Mouse (Mus musculus) neural tube, embryonic 15.5 days (tissue): ENCODE data around the gene Pex26. TPM values are rescaled to one million over a fixed set of nuclear protein-coding genes. Genes with fewer than 3 reads are reported as not detected.

ENCODE experiments used
- ATAC-seq: fragments of 200-750 bp; cut with Nextera tagmentation; 2 replicates; pipeline ENCODE4 v1.8.0; 2017; ENCODE audit warnings: mild to moderate bottlenecking, moderate TSS enrichment, moderate library complexity; ENCODE audit not compliant: low FRiP score
- H3K27ac ChIP-seq: fragments of 300-500 bp; sonication (generic); replicated peaks from 2 replicates; pipeline ENCODE4 v1.5.1; 2015; ENCODE audit warnings: mild to moderate bottlenecking, inconsistent platforms
- H3K27me3 ChIP-seq: fragments of 300-500 bp; sonication (generic); replicated peaks from 2 replicates; pipeline ENCODE4 v1.6.1; 2015; ENCODE audit warnings: inconsistent platforms
- H3K36me3 ChIP-seq: fragments of 300-500 bp; sonication (generic); 2 replicates; pipeline ENCODE4 v1.6.1; 2015; ENCODE audit warnings: inconsistent platforms
- H3K4me1 ChIP-seq: fragments of 300-500 bp; sonication (generic); 2 replicates; pipeline ENCODE4 v1.6.1; 2015; ENCODE audit warnings: inconsistent platforms
- H3K4me2 ChIP-seq: fragments of 300-500 bp; sonication (generic); 2 replicates; pipeline ENCODE4 v1.6.1; 2015; ENCODE audit warnings: inconsistent platforms, mild to moderate bottlenecking, moderate library complexity
- H3K4me3 ChIP-seq: fragments of 300-500 bp; sonication (generic); replicated peaks from 2 replicates; pipeline ENCODE4 v1.5.1; 2015; ENCODE audit warnings: mild to moderate bottlenecking, inconsistent platforms
- H3K9ac ChIP-seq: fragments of 300-500 bp; sonication (generic); replicated peaks from 2 replicates; pipeline ENCODE4 v1.6.1; 2015; ENCODE audit warnings: mild to moderate bottlenecking, inconsistent platforms
- H3K9me3 ChIP-seq: fragments of 300-500 bp; sonication (generic); replicated peaks from 2 replicates; pipeline ENCODE4 v1.6.1; 2016; ENCODE audit warnings: inconsistent platforms
- WGBS: fragments of 180-500 bp; shearing (Covaris S2); methylation state at CpG from one replicate; pipeline ENCODE4 v1.1.7; 2015; ENCODE audit warnings: mixed read lengths; 5-methylcytosine and 5-hydroxymethylcytosine counted together
- polyA plus RNA-seq: library from polyadenylated mRNA; unstranded; fragments of >200 nt; fragmentation: Nextera tagmentation; extraction: Ambion mirVana; gene quantifications from 2 replicates; pipeline ENCODE4 v1.2.1, GENCODE M21; 2015

The Pex26 gene
- polyA plus RNA-seq, 1 experiment from 2014 or later = 15.0 TPM

DNA sequence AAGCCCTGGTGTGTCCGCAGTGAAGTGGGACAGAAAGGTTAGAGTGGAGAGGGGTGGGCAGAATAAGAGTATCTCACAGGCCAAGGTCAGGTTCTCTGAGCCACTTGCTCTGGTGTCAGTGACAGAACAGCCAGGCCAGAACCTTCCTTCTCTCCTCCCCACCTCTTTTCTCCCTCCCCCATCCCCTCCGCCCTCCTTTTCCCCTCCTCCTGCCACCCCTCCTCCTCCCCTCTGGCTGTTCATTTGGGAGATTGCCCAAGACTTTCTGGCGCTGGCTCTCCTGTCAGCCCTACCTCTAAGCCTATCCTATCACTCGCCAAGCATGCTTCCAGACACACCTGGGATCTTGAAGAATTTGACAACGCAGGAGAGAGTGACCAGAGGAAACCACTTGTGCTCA, 28.3 kb downstream of the Pex26 start:
- Histone ChIP-seq H3K9ac (no peak overlapping the region), H3K4me2 (peak overlapping the region; percentile 93), H3K4me1 (peaks cover 19% of the 10 kb centered on the region), H3K27me3 (peaks cover 16% of the 10 kb centered on the region), H3K9me3 (no peaks in the 10 kb centered on the region), H3K27ac (no peak overlapping the region), H3K4me3 (peak overlapping the region; percentile 47), H3K36me3 (no peaks in the 10 kb centered on the region)
- no peak for ATAC-seq
- 15% methylated on average over 5 of the region's 5 CpGs for WGBS

DNA sequence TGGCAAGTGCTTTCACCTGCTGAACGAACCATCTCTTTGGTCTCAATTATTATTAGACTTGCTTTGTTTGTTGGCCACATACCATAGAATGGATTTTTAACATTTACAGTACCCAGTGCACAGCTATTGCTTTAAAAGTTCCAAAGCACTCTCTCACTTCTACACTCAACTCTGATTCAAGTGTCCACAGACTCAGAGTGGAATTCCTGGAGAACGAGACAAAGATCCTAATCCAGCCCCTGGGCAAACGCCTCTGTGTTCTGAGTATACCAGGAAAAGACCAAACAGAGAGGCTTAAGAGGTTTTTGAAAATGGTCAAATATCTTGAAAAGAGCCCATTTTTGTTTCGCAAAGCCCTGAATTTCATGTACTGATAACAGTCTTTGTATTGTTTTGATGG, 29.5 kb downstream of the Pex26 start:
- 88% methylated on average over 4 of the region's 4 CpGs for WGBS
- ATAC-seq = no peak
- Histone ChIP-seq H3K36me3 (no peaks in the 10 kb centered on the region), H3K4me2 (no peak overlapping the region), H3K9ac (no peak overlapping the region), H3K27ac (no peak overlapping the region), H3K9me3 (no peaks in the 10 kb centered on the region), H3K27me3 (peaks cover 16% of the 10 kb centered on the region), H3K4me1 (peaks cover 19% of the 10 kb centered on the region), H3K4me3 (no peak overlapping the region)

DNA sequence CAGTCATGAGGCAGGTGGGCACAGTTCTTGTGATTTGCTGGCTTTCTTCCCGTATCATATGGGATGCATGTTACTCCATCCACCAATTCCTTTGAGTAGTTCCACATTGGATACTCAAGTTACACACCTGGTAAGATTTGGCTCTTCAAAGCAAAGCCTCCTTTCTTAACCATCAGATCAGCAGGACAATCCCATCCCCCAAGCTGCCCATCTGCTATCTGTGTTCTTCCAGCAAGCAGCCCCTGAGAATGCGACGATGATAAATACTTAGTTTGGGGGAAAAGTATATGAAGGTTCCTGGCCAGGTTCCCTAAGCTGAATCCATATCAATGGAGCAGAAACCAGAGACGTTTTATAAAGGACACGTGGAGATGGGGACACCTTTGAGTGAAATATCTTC, 30.8 kb downstream of the Pex26 start:
- Histone ChIP-seq H3K9ac (no peak overlapping the region), H3K4me3 (no peak overlapping the region), H3K27me3 (peaks cover 14% of the 10 kb centered on the region), H3K36me3 (no peaks in the 10 kb centered on the region), H3K4me2 (no peak overlapping the region), H3K4me1 (peaks cover 19% of the 10 kb centered on the region), H3K27ac (no peak overlapping the region), H3K9me3 (no peaks in the 10 kb centered on the region)
- ATAC-seq = no peak
- WGBS = 89% methylated on average over 5 of the region's 5 CpGs

DNA sequence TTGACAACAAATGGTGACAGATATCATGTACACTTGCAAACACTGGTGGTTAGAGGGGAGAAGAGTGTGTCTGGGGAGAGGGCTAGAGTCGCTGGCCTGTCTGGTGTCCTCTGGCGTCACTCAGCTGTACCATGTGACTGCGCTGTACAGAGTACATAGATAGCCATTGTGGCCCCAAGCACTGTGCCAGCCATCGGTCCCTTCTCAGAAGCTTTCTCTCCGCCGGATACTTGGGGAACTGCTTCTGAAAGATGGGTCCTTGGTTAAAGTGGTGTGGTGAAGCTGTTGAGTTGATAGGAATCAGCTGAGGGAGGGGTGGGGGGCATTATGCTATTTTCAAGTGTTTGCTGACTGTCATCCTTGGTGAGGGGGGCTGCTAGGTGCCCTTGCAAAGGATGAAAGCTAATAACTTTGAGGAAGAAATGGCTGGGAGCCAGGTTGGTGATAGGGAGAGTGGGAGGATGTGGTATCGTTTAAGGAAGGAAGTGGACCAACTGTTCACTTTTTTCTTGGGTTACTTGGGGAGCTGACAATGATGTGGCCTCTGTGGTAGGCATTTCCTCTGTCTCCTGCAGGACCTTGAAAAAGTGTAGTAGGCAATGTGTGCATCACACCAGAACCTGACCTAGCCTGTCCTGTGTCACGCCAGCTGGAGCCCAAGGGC, 31.3 kb downstream of the Pex26 start:
- H3K9me3 ChIP-seq = no peaks in the 10 kb centered on the region
- no peak overlapping the region for H3K4me2 ChIP-seq
- no peak overlapping the region for H3K9ac ChIP-seq
- H3K4me1 ChIP-seq = peaks cover 19% of the 10 kb centered on the region
- H3K36me3 ChIP-seq = no peaks in the 10 kb centered on the region
- no peak overlapping the region for H3K4me3 ChIP-seq
- WGBS = 88% methylated on average over 8 of the region's 8 CpGs
- H3K27me3 ChIP-seq = peaks cover 9% of the 10 kb centered on the region
- no peak for ATAC-seq
- H3K27ac ChIP-seq = no peak overlapping the region

DNA sequence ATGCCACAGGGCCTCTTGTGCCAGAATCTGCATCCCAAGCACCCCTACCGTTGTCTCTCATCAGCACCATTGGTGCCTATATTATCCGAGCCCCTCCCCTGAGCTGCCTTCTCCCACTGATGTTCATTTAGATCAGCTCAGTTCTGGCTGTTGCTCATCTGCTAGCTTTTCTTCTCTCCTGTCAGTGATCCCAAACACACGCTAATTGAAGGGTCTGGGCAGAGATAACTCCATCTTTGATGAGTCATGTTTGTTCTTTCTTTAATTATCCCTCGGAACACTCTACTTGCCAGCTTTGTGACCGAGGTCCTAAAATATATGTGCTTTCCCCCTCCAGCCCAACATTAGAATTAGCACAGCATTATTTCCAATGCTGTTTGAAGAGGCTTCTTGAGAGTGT, 31.9 kb downstream of the Pex26 start:
- no peak overlapping the region for H3K9ac ChIP-seq
- peaks cover 16% of the 10 kb centered on the region for H3K4me1 ChIP-seq
- no peak overlapping the region for H3K4me3 ChIP-seq
- H3K4me2 ChIP-seq = no peak overlapping the region
- no peak for ATAC-seq
- 71% methylated on average over 5 of the region's 5 CpGs for WGBS
- H3K27ac ChIP-seq = no peak overlapping the region
- no peaks in the 10 kb centered on the region for H3K36me3 ChIP-seq
- H3K27me3 ChIP-seq = peaks cover 7% of the 10 kb centered on the region
- no peaks in the 10 kb centered on the region for H3K9me3 ChIP-seq

DNA sequence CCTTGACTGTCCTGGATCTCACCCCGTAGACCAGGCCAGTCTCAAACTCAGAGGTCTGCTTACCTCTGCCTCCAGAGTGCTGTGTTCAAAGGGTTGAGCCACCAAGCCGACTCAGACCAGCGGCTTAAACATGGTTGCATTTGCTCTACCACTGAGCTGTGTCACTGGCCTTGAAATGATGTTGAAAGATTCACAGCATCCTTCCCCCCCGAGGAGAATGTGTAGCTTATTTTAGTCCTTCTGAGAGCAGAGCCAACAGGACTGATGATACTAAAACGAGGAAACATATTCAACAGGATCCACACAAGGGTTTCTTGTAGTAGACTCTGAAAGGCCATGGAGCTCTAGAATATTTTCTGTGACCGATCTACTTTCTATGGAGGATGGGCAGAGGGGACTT, 32.4 kb downstream of the Pex26 start:
- Histone ChIP-seq H3K4me2 (no peak overlapping the region), H3K27me3 (peaks cover 7% of the 10 kb centered on the region), H3K9ac (no peak overlapping the region), H3K4me1 (peaks cover 10% of the 10 kb centered on the region), H3K9me3 (no peaks in the 10 kb centered on the region), H3K27ac (no peak overlapping the region), H3K36me3 (no peaks in the 10 kb centered on the region), H3K4me3 (no peak overlapping the region)
- no peak for ATAC-seq
- WGBS = 85% methylated on average over 6 of the region's 6 CpGs

DNA sequence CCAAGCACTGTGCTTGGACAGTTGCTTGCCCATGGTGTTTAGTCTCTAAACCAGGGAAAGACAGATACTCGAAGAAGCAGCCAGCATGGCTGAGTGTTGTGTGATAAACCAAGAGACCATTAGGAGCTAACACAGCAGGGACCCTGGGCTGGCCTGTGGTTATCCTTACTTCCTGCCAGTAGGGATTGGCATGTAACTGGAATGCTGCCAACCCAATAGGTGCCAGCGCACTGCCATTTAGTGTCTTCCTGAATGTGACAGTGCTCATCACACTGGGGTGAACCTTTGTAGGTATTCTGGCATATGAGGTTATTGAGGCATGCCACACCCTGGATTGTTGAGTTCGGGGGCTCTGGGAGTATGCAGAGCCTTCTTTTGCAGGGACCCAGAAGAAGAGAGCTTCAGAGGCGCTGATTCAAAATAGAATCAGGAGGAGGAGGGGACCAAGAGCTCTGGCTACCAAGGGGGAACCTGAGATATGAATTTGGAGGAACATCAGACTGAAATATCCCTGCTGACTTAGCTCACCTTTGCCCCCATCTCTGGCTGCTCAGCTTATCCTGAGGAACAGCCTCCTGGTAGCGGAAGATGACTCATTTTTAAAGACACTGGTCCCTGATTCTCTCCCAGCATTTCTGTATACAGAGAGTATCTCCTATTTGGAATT, 33.3 kb downstream of the Pex26 start:
- no peak overlapping the region for H3K4me2 ChIP-seq
- H3K27ac ChIP-seq = no peak overlapping the region
- no peaks in the 10 kb centered on the region for H3K9me3 ChIP-seq
- no peak for ATAC-seq
- no peak overlapping the region for H3K4me3 ChIP-seq
- no peaks in the 10 kb centered on the region for H3K36me3 ChIP-seq
- 83% methylated on average over 5 of the region's 5 CpGs for WGBS
- peaks cover 4% of the 10 kb centered on the region; the same call in 1 of the 2 replicates for H3K27me3 ChIP-seq
- peaks cover 2% of the 10 kb centered on the region; the same call in 1 of the 2 replicates for H3K4me1 ChIP-seq
- no peak overlapping the region for H3K9ac ChIP-seq

DNA sequence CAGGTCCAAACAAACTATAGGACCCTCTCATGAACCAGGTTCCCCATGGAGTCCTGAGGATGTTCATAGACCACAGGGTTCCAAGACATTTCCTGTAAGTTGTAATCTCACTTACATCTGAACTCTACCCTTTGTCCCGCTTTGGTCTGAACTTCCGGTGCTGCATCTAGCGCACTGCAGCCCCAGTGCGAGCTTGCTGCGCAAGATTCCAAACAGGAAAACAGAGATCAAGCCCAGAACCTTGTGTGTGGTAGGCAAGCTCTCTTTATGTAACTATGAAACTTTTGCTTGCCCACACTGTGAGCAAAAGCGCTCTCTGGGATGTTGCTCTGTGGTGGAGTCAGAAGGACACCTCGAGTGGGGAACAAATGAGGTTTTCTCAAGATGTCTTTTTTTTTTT, 34.5 kb downstream of the Pex26 start:
- no peak overlapping the region for H3K4me3 ChIP-seq
- no peak overlapping the region for H3K9ac ChIP-seq
- H3K27me3 ChIP-seq = no peaks in the 10 kb centered on the region
- H3K4me2 ChIP-seq = no peak overlapping the region
- H3K9me3 ChIP-seq = no peaks in the 10 kb centered on the region
- no peaks in the 10 kb centered on the region for H3K4me1 ChIP-seq
- WGBS = 93% methylated on average over 7 of the region's 7 CpGs
- no peaks in the 10 kb centered on the region for H3K36me3 ChIP-seq
- no peak for ATAC-seq
- no peak overlapping the region for H3K27ac ChIP-seq

DNA sequence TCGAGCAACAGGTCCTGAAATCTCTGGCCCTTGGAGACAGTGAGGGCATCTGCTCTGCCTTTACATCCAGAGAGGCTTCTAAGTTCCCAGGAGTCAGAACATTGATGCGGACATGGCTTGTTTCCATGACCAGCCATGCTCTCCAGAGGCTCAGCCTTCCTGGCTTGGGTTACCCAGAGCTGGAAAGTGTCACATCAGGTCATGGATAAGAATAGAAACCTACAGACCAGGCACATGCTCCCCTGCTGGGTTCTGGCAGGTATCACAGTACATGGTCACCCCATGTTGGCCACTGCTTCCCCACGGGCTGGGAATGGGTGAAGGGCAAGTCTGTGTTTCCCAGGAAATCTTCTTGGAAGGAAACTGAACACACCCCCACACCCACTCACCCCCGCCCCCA, 35.9 kb downstream of the Pex26 start:
- Histone ChIP-seq H3K36me3 (no peaks in the 10 kb centered on the region), H3K4me1 (no peaks in the 10 kb centered on the region), H3K27me3 (no peaks in the 10 kb centered on the region), H3K27ac (no peak overlapping the region), H3K4me2 (no peak overlapping the region), H3K4me3 (no peak overlapping the region), H3K9me3 (no peaks in the 10 kb centered on the region), H3K9ac (no peak overlapping the region)
- ATAC-seq = no peak
- 83% methylated on average over 4 of the region's 4 CpGs for WGBS

DNA sequence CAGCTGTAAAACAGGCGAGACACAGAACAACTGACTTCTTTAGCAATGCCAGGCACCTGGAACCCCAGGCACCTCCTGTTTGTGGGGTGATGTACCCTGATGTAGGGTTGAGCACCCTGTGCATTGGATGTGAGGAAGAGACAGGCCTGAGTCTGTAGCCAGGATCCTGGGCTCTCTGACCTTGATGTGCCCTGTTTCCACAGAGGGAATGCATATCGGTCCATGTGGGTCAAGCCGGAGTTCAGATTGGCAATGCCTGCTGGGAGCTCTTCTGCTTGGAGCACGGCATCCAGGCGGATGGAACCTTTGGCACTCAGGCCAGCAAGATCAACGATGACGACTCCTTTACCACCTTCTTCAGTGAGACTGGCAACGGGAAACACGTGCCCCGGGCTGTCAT, 36.7 kb downstream of the Pex26 start:
- no peak for ATAC-seq
- Histone ChIP-seq H3K4me2 (no peak overlapping the region), H3K27ac (no peak overlapping the region), H3K27me3 (no peaks in the 10 kb centered on the region), H3K4me1 (no peaks in the 10 kb centered on the region), H3K4me3 (no peak overlapping the region), H3K36me3 (no peaks in the 10 kb centered on the region), H3K9ac (no peak overlapping the region), H3K9me3 (no peaks in the 10 kb centered on the region)
- 95% methylated on average over 10 of the region's 10 CpGs for WGBS

DNA sequence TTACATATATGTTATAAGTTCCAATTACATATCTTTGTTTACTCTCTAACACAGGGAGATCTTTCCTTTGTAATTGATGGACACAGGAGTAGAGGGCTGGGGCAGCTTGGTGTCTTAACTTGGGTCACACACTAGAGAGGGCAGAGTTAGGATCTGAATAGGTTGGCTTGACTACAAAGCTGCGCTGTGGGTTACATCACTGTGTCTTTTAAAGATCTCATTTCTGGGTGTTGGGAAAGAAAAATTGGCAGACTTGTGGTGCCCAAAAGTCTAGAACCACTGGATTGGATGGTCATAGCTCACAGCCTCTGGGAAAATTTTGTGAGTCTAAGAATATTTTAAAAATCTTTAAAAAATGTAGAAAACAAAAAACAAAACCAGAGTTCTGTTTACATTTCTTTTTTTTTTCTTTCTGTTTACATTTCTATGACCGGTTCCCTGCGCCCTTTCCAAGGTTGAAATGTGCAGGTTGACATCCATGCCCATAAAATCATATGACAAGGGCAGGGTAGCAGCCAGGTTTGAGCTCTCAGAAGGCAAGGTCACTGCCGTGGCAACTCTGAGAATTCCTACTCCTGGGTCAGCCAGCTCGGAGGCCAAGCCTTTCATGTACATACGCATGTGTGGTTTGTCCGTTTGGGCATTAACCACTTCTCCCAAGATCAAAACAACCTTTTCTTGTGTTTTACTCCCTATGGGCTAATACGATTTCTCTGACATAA, 38.6 kb downstream of the Pex26 start:
- H3K4me2 ChIP-seq = no peak overlapping the region
- no peaks in the 10 kb centered on the region for H3K9me3 ChIP-seq
- no peaks in the 10 kb centered on the region for H3K27me3 ChIP-seq
- no peak overlapping the region for H3K9ac ChIP-seq
- 85% methylated on average over 8 of the region's 8 CpGs for WGBS
- H3K36me3 ChIP-seq = no peaks in the 10 kb centered on the region
- H3K4me1 ChIP-seq = no peaks in the 10 kb centered on the region
- ATAC-seq = no peak
- no peak overlapping the region for H3K4me3 ChIP-seq
- H3K27ac ChIP-seq = no peak overlapping the region

DNA sequence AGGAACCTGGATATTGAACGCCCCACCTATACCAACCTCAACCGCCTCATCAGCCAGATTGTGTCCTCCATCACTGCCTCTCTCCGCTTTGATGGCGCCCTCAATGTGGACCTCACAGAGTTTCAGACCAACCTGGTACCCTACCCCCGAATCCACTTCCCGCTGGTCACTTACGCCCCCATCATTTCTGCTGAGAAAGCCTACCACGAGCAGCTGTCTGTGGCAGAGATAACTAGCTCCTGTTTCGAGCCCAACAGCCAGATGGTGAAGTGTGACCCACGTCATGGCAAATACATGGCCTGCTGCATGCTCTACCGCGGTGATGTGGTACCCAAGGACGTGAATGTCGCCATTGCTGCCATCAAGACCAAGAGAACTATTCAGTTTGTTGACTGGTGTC, 39.5 kb downstream of the Pex26 start:
- 95% methylated on average over 14 of the region's 14 CpGs for WGBS
- no peaks in the 10 kb centered on the region for H3K9me3 ChIP-seq
- no peak overlapping the region for H3K9ac ChIP-seq
- no peak overlapping the region for H3K27ac ChIP-seq
- H3K4me3 ChIP-seq = no peak overlapping the region
- ATAC-seq = no peak
- no peaks in the 10 kb centered on the region for H3K4me1 ChIP-seq
- no peak overlapping the region for H3K4me2 ChIP-seq
- H3K36me3 ChIP-seq = no peaks in the 10 kb centered on the region
- no peaks in the 10 kb centered on the region for H3K27me3 ChIP-seq
